Mouse (Mus musculus) MEL (cell line): ENCODE results near the gene Eogt.

Experiments used
- CHD1 ChIP-seq: IDR thresholded peaks from 2 replicates; pipeline ENCODE4 v1.6.1; 2012; ENCODE audit warnings: low read depth, mild to moderate bottlenecking, inconsistent platforms, low read length, improper control_type of control experiment
- CTCF ChIP-seq, 3 experiments: IDR thresholded peaks in 2 of 3; conservative IDR thresholded peaks in 1 of 3; 2 replicates each; pipeline ENCODE4 v1.5.1; 2011 to 2012; ENCODE audit warnings: low read length in 3 of 3, low read depth in 2 of 3, mild to moderate bottlenecking in 2 of 3, improper control_type of control experiment in 1 of 3, inconsistent platforms in 1 of 3, mixed read lengths in 1 of 3, moderate library complexity in 1 of 3; ENCODE audit not compliant: control insufficient read depth in 1 of 3, insufficient read depth in 1 of 3, poor library complexity in 1 of 3, severe bottlenecking in 1 of 3
- GABPA ChIP-seq: IDR thresholded peaks from 2 replicates; pipeline ENCODE4 v1.6.1; 2012; ENCODE audit warnings: low read depth, mild to moderate bottlenecking, inconsistent platforms, low read length, improper control_type of control experiment, moderate library complexity
- HCFC1 ChIP-seq: IDR thresholded peaks from 2 replicates; pipeline ENCODE4 v1.6.1; 2012; ENCODE audit warnings: low read depth, mild to moderate bottlenecking, inconsistent platforms, low read length, improper control_type of control experiment, moderate library complexity
- MAX ChIP-seq: IDR thresholded peaks from 2 replicates; pipeline ENCODE4 v1.6.1; 2011; ENCODE audit warnings: low read length, improper control_type of control experiment
- MEF2A ChIP-seq: IDR thresholded peaks from 2 replicates; pipeline ENCODE4 v1.6.1; 2014; ENCODE audit warnings: low read depth, mild to moderate bottlenecking, inconsistent platforms, low read length, improper control_type of control experiment; ENCODE audit not compliant: poor library complexity, insufficient replicate concordance, severe bottlenecking; ENCODE audit errors: extremely low read depth
- POLR2A ChIP-seq, 2 experiments: IDR thresholded peaks; 2 replicates each; pipeline ENCODE4 v1.6.1; 2011 to 2012; ENCODE audit warnings: low read length in 2 of 2, mild to moderate bottlenecking in 2 of 2, control low read depth in 1 of 2, improper control_type of control experiment in 1 of 2, low read depth in 1 of 2, moderate library complexity in 1 of 2; ENCODE audit not compliant: control insufficient read depth in 1 of 2, insufficient read depth in 1 of 2, poor library complexity in 1 of 2
- POLR2AphosphoS2 ChIP-seq: IDR thresholded peaks from 2 replicates; pipeline ENCODE4 v1.6.1; 2011; ENCODE audit warnings: low read length, improper control_type of control experiment
- RCOR1 ChIP-seq: IDR thresholded peaks from 2 replicates; pipeline ENCODE4 v1.6.1; 2012; ENCODE audit warnings: low read depth, mild to moderate bottlenecking, inconsistent platforms, low read length, improper control_type of control experiment
- TCF12 ChIP-seq: IDR thresholded peaks from 2 replicates; pipeline ENCODE4 v1.6.1; 2014; ENCODE audit warnings: low read depth, mild to moderate bottlenecking, inconsistent platforms, low read length, improper control_type of control experiment, moderate library complexity
- USF1 ChIP-seq: IDR thresholded peaks from 2 replicates; pipeline ENCODE4 v1.6.1; 2014; ENCODE audit warnings: low read depth, mild to moderate bottlenecking, inconsistent platforms, low read length, improper control_type of control experiment, moderate library complexity
- USF2 ChIP-seq, 2 experiments: IDR thresholded peaks; 2 replicates each; pipeline ENCODE4 v1.6.1; 2011 to 2012; ENCODE audit warnings: improper control_type of control experiment in 2 of 2, low read length in 2 of 2, borderline replicate concordance in 1 of 2, inconsistent platforms in 1 of 2, low read depth in 1 of 2, mild to moderate bottlenecking in 1 of 2; ENCODE audit not compliant: insufficient read depth in 1 of 2
- ZKSCAN1 ChIP-seq: IDR thresholded peaks from 2 replicates; pipeline ENCODE4 v1.6.1; 2012; ENCODE audit warnings: low read depth, mild to moderate bottlenecking, inconsistent platforms, low read length, improper control_type of control experiment, moderate library complexity

GRCm38 (mm10) chr6:97120922-97121321, 28.1 kb downstream of the Eogt start:
- TF ChIP-seq HCFC1 (no peak), CTCF (IDR thresholded peaks at IDR 0.05 in 2 of 3, conservative IDR thresholded peaks at IDR 0.05 in 1 of 3; ENCODE audit: control insufficient read depth in 1 of 3, insufficient read depth in 1 of 3, low read depth in 2 of 3, low read length in 3 of 3, poor library complexity in 1 of 3, severe bottlenecking in 1 of 3) (no peak), RCOR1 (no peak), POLR2A (IDR thresholded peaks at IDR 0.05; ENCODE audit: control insufficient read depth in 1 of 2, insufficient read depth in 1 of 2, low read depth in 1 of 2, low read length in 2 of 2, poor library complexity in 1 of 2) (no peak), TCF12 (no peak), USF2 (IDR thresholded peaks at IDR 0.05; ENCODE audit: borderline replicate concordance in 1 of 2, insufficient read depth in 1 of 2, low read depth in 1 of 2, low read length in 2 of 2) (no peak), POLR2AphosphoS2 (no peak), USF1 (no peak), MEF2A (no peak), GABPA (no peak), MAX (no peak), ZKSCAN1 (no peak), CHD1 (no peak)
